Mouse (Mus musculus) E14TG2a.4 (cell line): ENCODE measurements around the gene G430095P16Rik.

ENCODE experiments used
- H3K27me3 ChIP-seq: 2 replicates; pipeline ENCODE4 v1.6.1; 2014; ENCODE audit warnings: low read length, control low read depth; ENCODE audit not compliant: insufficient read depth
- H3K36me3 ChIP-seq: 2 replicates; pipeline ENCODE4 v1.6.1; 2014; ENCODE audit warnings: low read length, control low read depth; ENCODE audit not compliant: insufficient read depth
- H3K4me1 ChIP-seq: replicated peaks from 2 replicates; pipeline ENCODE4 v1.6.1; 2014; ENCODE audit warnings: low read depth, low read length, control low read depth
- H3K4me3 ChIP-seq: replicated peaks from 2 replicates; pipeline ENCODE4 v1.5.1; 2014; ENCODE audit warnings: mild to moderate bottlenecking, low read length
- H3K9me3 ChIP-seq: 2 replicates; pipeline ENCODE4 v1.6.1; 2014; ENCODE audit warnings: low read length, control low read depth
- CTCF ChIP-seq: conservative IDR thresholded peaks from 2 replicates; pipeline ENCODE4 v1.5.1; 2014; ENCODE audit warnings: low read length
- NANOG ChIP-seq: IDR thresholded peaks from 2 replicates; pipeline ENCODE4 v1.6.1; 2014; ENCODE audit warnings: borderline replicate concordance, low read length, mixed read lengths
- POU5F1 ChIP-seq: IDR thresholded peaks from 2 replicates; pipeline ENCODE4 v1.6.1; 2014; ENCODE audit warnings: low read length, borderline replicate concordance

Gene G430095P16Rik

GRCm38 (mm10) chr8:84722850-84723570, at the start of gene G430095P16Rik:
Gene G430095P16Rik (plus strand): TSS chr8:84723007.
- Histone ChIP-seq H3K4me1 (peaks cover 57% of the 10 kb centered on the region), H3K27me3 (peaks cover 62% of the 10 kb centered on the region), H3K36me3 (no peaks in the 10 kb centered on the region), H3K4me3 (peak within 1 kb of the TSS; percentile 60), H3K9me3 (no peaks in the 10 kb centered on the region)
- TF ChIP-seq CTCF (no peak), POU5F1 (no peak), NANOG (no peak)

GRCm38 (mm10) chr8:84677305-84677704, 45.5 kb upstream of the G430095P16Rik start:
- Histone ChIP-seq H3K4me3 (0 out of 2 replicates have a peak overlapping the region, but pooled peaks have one; percentile 0), H3K4me1 (peaks cover 80% of the 10 kb centered on the region), H3K27me3 (no peaks in the 10 kb centered on the region), H3K36me3 (peaks cover 98% of the 10 kb centered on the region), H3K9me3 (no peaks in the 10 kb centered on the region)
- TF ChIP-seq POU5F1 (no peak), CTCF (no peak), NANOG (no peak)

- 0 out of 2 replicates have a peak overlapping the region, but pooled peaks have one; percentile 50 for H3K4me3 ChIP-seq
- H3K27me3 ChIP-seq: no peaks in the 10 kb centered on the region
- H3K4me1 ChIP-seq: peaks cover 92% of the 10 kb centered on the region
- H3K9me3 ChIP-seq: no peaks in the 10 kb centered on the region
- H3K36me3 ChIP-seq: peaks cover 93% of the 10 kb centered on the region
- no peak for TF ChIP-seq NANOG
- TF ChIP-seq POU5F1: no peak
- no peak for TF ChIP-seq CTCF
Measured at GRCm38 (mm10) chr8:84681476-84681875, 41.3 kb upstream of the G430095P16Rik start.

- H3K4me3 ChIP-seq: peak overlapping the region; percentile 50
- peaks cover 88% of the 10 kb centered on the region for H3K4me1 ChIP-seq
- no peak for TF ChIP-seq POU5F1
- TF ChIP-seq CTCF: no peak
- no peak for TF ChIP-seq NANOG
- H3K27me3 ChIP-seq: no peaks in the 10 kb centered on the region
- peaks cover 86% of the 10 kb centered on the region for H3K36me3 ChIP-seq
- no peaks in the 10 kb centered on the region for H3K9me3 ChIP-seq
Measured at GRCm38 (mm10) chr8:84682257-84682656, 40.5 kb upstream of the G430095P16Rik start.

- H3K4me3 ChIP-seq: peak overlapping the region; percentile 87
- TF ChIP-seq CTCF (no peak), NANOG (no peak), POU5F1 (no peak)
- H3K36me3 ChIP-seq: peaks cover 65% of the 10 kb centered on the region
- H3K27me3 ChIP-seq: no peaks in the 10 kb centered on the region
- peaks cover 77% of the 10 kb centered on the region for H3K4me1 ChIP-seq
- no peaks in the 10 kb centered on the region for H3K9me3 ChIP-seq
Measured at GRCm38 (mm10) chr8:84684537-84684936, 38.3 kb upstream of the G430095P16Rik start.

GRCm38 (mm10) chr8:84686191-84687002, 36.4 kb upstream of the G430095P16Rik start, which contains the start of gene Trmt1:
Gene Trmt1 (plus strand): TSS chr8:84686307.
- Histone ChIP-seq H3K27me3 (no peaks in the 10 kb centered on the region), H3K4me1 (peaks cover 76% of the 10 kb centered on the region), H3K9me3 (no peaks in the 10 kb centered on the region), H3K4me3 (peak within 1 kb of the TSS; percentile 97), H3K36me3 (peaks cover 60% of the 10 kb centered on the region)
- TF ChIP-seq POU5F1 (no peak), NANOG (no peak), CTCF (no peak)

GRCm38 (mm10) chr8:84687003-84687704, 35.7 kb upstream of the G430095P16Rik start:
- peaks cover 68% of the 10 kb centered on the region for H3K4me1 ChIP-seq
- H3K4me3 ChIP-seq: peak overlapping the region; percentile 97
- peaks cover 59% of the 10 kb centered on the region for H3K36me3 ChIP-seq
- no peaks in the 10 kb centered on the region for H3K27me3 ChIP-seq
- no peaks in the 10 kb centered on the region for H3K9me3 ChIP-seq
- TF ChIP-seq NANOG (no peak), POU5F1 (no peak), CTCF (no peak)

GRCm38 (mm10) chr8:84687705-84688100, 35.1 kb upstream of the G430095P16Rik start, which contains the start of gene Nacc1:
Gene Nacc1 (minus strand): TSS chr8:84687862.
- no peak for TF ChIP-seq NANOG
- TF ChIP-seq POU5F1: no peak
- Histone ChIP-seq H3K36me3 (peaks cover 59% of the 10 kb centered on the region), H3K4me3 (peak within 1 kb of the TSS; percentile 97), H3K27me3 (no peaks in the 10 kb centered on the region), H3K9me3 (no peaks in the 10 kb centered on the region), H3K4me1 (peaks cover 67% of the 10 kb centered on the region)
